In genomic region chr12:85647346-85647745, GRCm38 (mm10) we compare ENCODE assay signal across 9 mouse cellular contexts. TPM values are rescaled to one million over a fixed set of nuclear protein-coding genes. Genes with fewer than 3 reads are reported as not detected.
A peak's percentile ranks its signal among the peaks of the same experiment; 100 is the strongest.
DNase-seq lines count a peak whose midpoint lies in the region; ATAC-seq and TF ChIP-seq lines count a peak whose summit lies in the region.
"Had no signal": no experiment of that assay in that cellular context is flagged by ENCODE, and none has a peak within 500 bp of the region (broad histone marks: within the 10 kb centered on the region; RNA-seq: fewer than 3 reads in every experiment).

No protein-coding gene starts in this region.

- no peaks in the 10 kb centered on the region for H3K27me3 ChIP-seq in ES-Bruce4 (ENCODE audit: control insufficient read depth, insufficient read depth, low read length, poor library complexity, severe bottlenecking)
- H3K27me3 ChIP-seq in forebrain, embryonic 12.5 days = no peaks in the 10 kb centered on the region
- no peaks in the 10 kb centered on the region for H3K27me3 ChIP-seq in forebrain, embryonic 10.5 days (ENCODE audit: poor library complexity, severe bottlenecking)
- H3K27me3 ChIP-seq: limb, embryonic 15.5 days had no signal

- DNase-seq in heart, postnatal 10 days = peak; percentile 32 to 50
- DNase-seq in heart, adult 9 months (ENCODE audit: low spot score in 2 of 2) = no peak
- peak; percentile 25 to 33 for DNase-seq in cerebellum, postnatal 36 days
- DNase-seq in lung, postnatal 36 days = peak; percentile 65
- no peak for DNase-seq in forebrain, embryonic 10.5 days (ENCODE audit: extremely low spot score, low spot score)
- no peak for DNase-seq in left cerebral cortex, postnatal 14 days (ENCODE audit: low spot score in 2 of 2)

- no peak overlapping the region for H3K27ac ChIP-seq in ES-Bruce4 (ENCODE audit: insufficient read depth, low read length)
- H3K27ac ChIP-seq in forebrain, embryonic 12.5 days = no peak overlapping the region
- no peak overlapping the region for H3K27ac ChIP-seq in forebrain, embryonic 10.5 days
- H3K27ac ChIP-seq: limb, embryonic 15.5 days had no signal

- no peak overlapping the region for H3K9ac ChIP-seq in ES-Bruce4 (ENCODE audit: low read depth, poor library complexity, severe bottlenecking)
- H3K9ac ChIP-seq in forebrain, embryonic 12.5 days = no peak overlapping the region
- H3K9ac ChIP-seq: limb, embryonic 15.5 days had no signal

- no peaks in the 10 kb centered on the region for H3K36me3 ChIP-seq in ES-Bruce4 (ENCODE audit: control insufficient read depth, insufficient read depth, low read length, poor library complexity, severe bottlenecking)
- no peaks in the 10 kb centered on the region for H3K36me3 ChIP-seq in forebrain, embryonic 12.5 days (replicated peaks)
- no peaks in the 10 kb centered on the region for H3K36me3 ChIP-seq in forebrain, embryonic 10.5 days (replicated peaks)

- no peak for TF ChIP-seq POLR2A in ES-Bruce4 (IDR thresholded peaks at IDR 0.05; ENCODE audit: insufficient read depth, low read length)

- H3K9me3 ChIP-seq in ES-Bruce4 (replicated peaks; ENCODE audit: control insufficient read depth, insufficient read depth, low read length, poor library complexity, severe bottlenecking) = peaks cover 7% of the 10 kb centered on the region; the same call in 1 of the 2 replicates
- H3K9me3 ChIP-seq in forebrain, embryonic 12.5 days = no peaks in the 10 kb centered on the region
- no peaks in the 10 kb centered on the region; the same call in 1 of the 2 replicates for H3K9me3 ChIP-seq in forebrain, embryonic 10.5 days
- H3K9me3 ChIP-seq: limb, embryonic 15.5 days had no signal

- WGBS in forebrain, embryonic 12.5 days = 45% methylated on average over 10 of the region's 10 CpGs
- 60% methylated on average over 10 of the region's 10 CpGs for WGBS in forebrain, embryonic 10.5 days

- no peak overlapping the region for H3K4me2 ChIP-seq in forebrain, embryonic 12.5 days
- H3K4me2 ChIP-seq: limb, embryonic 15.5 days had no signal

- peaks cover 5% of the 10 kb centered on the region for H3K4me1 ChIP-seq in ES-Bruce4 (ENCODE audit: control insufficient read depth, insufficient read depth, low read length)
- H3K4me1 ChIP-seq in forebrain, embryonic 12.5 days = no peaks in the 10 kb centered on the region
- peaks cover 4% of the 10 kb centered on the region; the same call in 1 of the 2 replicates for H3K4me1 ChIP-seq in forebrain, embryonic 10.5 days

- no peak overlapping the region for H3K4me3 ChIP-seq in ES-Bruce4 (ENCODE audit: low read depth, low read length)
- no peak overlapping the region for H3K4me3 ChIP-seq in forebrain, embryonic 12.5 days (replicated peaks)
- H3K4me3 ChIP-seq in forebrain, embryonic 10.5 days = no peak overlapping the region
- H3K4me3 ChIP-seq: limb, embryonic 15.5 days had no signal

- no peak for ATAC-seq in forebrain, embryonic 12.5 days (ENCODE audit: low FRiP score)

- TF ChIP-seq CTCF in ES-Bruce4 (IDR thresholded peaks at IDR 0.05; ENCODE audit: low read depth, low read length) = peak; percentile 68

- TF ChIP-seq EP300 in ES-Bruce4 (IDR thresholded peaks at IDR 0.05; ENCODE audit: insufficient read depth, low read depth, low read length) = no peak

- intact Hi-C loops in heart, postnatal 10 days (cut with DNase I) = loop anchor here (1.0 kb wide), 1 partner anchor 150 kb away; no protein-coding TSS in a partner anchor
- intact Hi-C loops in left cerebral cortex, postnatal 14 days (cut with DNase I) = no loop called here

RNA-seq across cellular contexts. Expression of gene Batf, which starts 39.1 kb away (rescaled TPM):
- total RNA-seq in heart, postnatal 10 days (2021) = 1 to 10 TPM in 1 of 2 experiments, under 1 TPM in 1; 0.93 to 1.1 TPM
- polyA plus RNA-seq in ES-Bruce4 (2011; ENCODE audit: insufficient read depth, insufficient read length, low read depth, missing spikeins) = 0.64 TPM in 1 of 2 replicates, not detected in the other
- 0.56 and 1.5 TPM in 2 replicates for polyA plus RNA-seq in forebrain, embryonic 12.5 days (2016; fragmentation: Nextera tagmentation; extraction: Ambion mirVana)
- polyA plus RNA-seq in forebrain, embryonic 10.5 days (2016; fragmentation: Nextera tagmentation; extraction: Ambion mirVana) = 1.3 and 1.5 TPM in 2 replicates
- total RNA-seq in left cerebral cortex, postnatal 14 days (2021) = under 1 TPM in 1 of 2 experiments, not detected in 1; 0.88 TPM

RNA-seq across cellular contexts. Expression of gene Jdp2, which starts 48.5 kb away (rescaled TPM):
- 10 to 100 TPM; 12.6 to 20.2 TPM for total RNA-seq in heart, postnatal 10 days (2021)
- 14.0 and 14.4 TPM in 2 replicates for polyA plus RNA-seq in ES-Bruce4 (2011; ENCODE audit: insufficient read depth, insufficient read length, low read depth, missing spikeins)
- polyA plus RNA-seq in forebrain, embryonic 12.5 days (2016; fragmentation: Nextera tagmentation; extraction: Ambion mirVana) = 0.47 and 0.56 TPM in 2 replicates
- 0.12 and 0.15 TPM in 2 replicates for polyA plus RNA-seq in forebrain, embryonic 10.5 days (2016; fragmentation: Nextera tagmentation; extraction: Ambion mirVana)
- total RNA-seq in left cerebral cortex, postnatal 14 days (2021) = 10 to 100 TPM; 45.5 to 68.8 TPM

Comparison
In these comparisons a context has a peak if more than half of its experiments do, and no peak if none do; other contexts are left out.
1. DNase-seq: peak in heart, postnatal 10 days (2 of 2), cerebellum, postnatal 36 days (2 of 2) and lung, postnatal 36 days (single experiment); none in heart, adult 9 months (0 of 2), forebrain, embryonic 10.5 days (single experiment) and left cerebral cortex, postnatal 14 days (0 of 2).